Mouse (Mus musculus) spleen, postnatal 10 days (tissue): ENCODE results near the gene Adgra3.

Experiments used
- DNase-seq, 2 experiments: peaks; one replicate each; pipeline ENCODE4 v3.0.0; 2021 to 2022; ENCODE audit warnings: low spot score in 2 of 2

The Adgra3 gene

GRCm38 (mm10) chr5:50031763-50032272 lies 27.0 kb downstream of the Adgra3 start:
- DNase-seq: no peak

GRCm38 (mm10) chr5:50031288-50031687 lies 27.5 kb downstream of the Adgra3 start:
- DNase-seq: no peak

GRCm38 (mm10) chr5:50029662-50030061 lies 29.1 kb downstream of the Adgra3 start:
- no peak for DNase-seq

- DNase-seq: no peak
These were observed 31.2 kb downstream of the Adgra3 start for GRCm38 (mm10) chr5:50027561-50027960.

- DNase-seq: no peak
These were observed 31.8 kb downstream of the Adgra3 start for GRCm38 (mm10) chr5:50027001-50027400.

- no peak for DNase-seq
These were observed 32.7 kb downstream of the Adgra3 start for GRCm38 (mm10) chr5:50026148-50026547.

GRCm38 (mm10) chr5:50024097-50024496 lies 34.7 kb downstream of the Adgra3 start:
- no peak for DNase-seq

- DNase-seq: no peak
These were observed 42.7 kb downstream of the Adgra3 start for GRCm38 (mm10) chr5:50015987-50016587.

GRCm38 (mm10) chr5:50015147-50015697 lies 43.6 kb downstream of the Adgra3 start:
- no peak for DNase-seq

- DNase-seq: no peak
These were observed 44.1 kb downstream of the Adgra3 start for GRCm38 (mm10) chr5:50014658-50015057.

- no peak for DNase-seq
These were observed 44.8 kb downstream of the Adgra3 start for GRCm38 (mm10) chr5:50013965-50014364.

GRCm38 (mm10) chr5:50008841-50009240 lies 50.0 kb downstream of the Adgra3 start:
- no peak for DNase-seq

GRCm38 (mm10) chr5:50006915-50007658 lies 51.7 kb downstream of the Adgra3 start:
- DNase-seq: no peak

GRCm38 (mm10) chr5:50002269-50002668 lies 56.5 kb downstream of the Adgra3 start:
- peak in 1 of 2 experiments; percentile 22 for DNase-seq

GRCm38 (mm10) chr5:49999764-50000163 lies 59.0 kb downstream of the Adgra3 start:
- DNase-seq: no peak

GRCm38 (mm10) chr5:49997019-49997418 lies 61.8 kb downstream of the Adgra3 start:
- no peak for DNase-seq

GRCm38 (mm10) chr5:49996457-49996856 lies 62.3 kb downstream of the Adgra3 start:
- DNase-seq: no peak

GRCm38 (mm10) chr5:49990737-49991323 lies 68.0 kb downstream of the Adgra3 start:
- no peak for DNase-seq

GRCm38 (mm10) chr5:49988015-49988798 lies 70.6 kb downstream of the Adgra3 start:
- DNase-seq: no peak

- DNase-seq: no peak
These were observed 78.1 kb downstream of the Adgra3 start for GRCm38 (mm10) chr5:49980727-49981126.

GRCm38 (mm10) chr5:49979246-49979645 lies 79.6 kb downstream of the Adgra3 start:
- no peak for DNase-seq

GRCm38 (mm10) chr5:49975971-49976370 lies 82.8 kb downstream of the Adgra3 start:
- peak in 1 of 2 experiments; percentile 47 for DNase-seq
